Mouse (Mus musculus): ENCODE measurements around the gene Pygb.

The Pygb gene

DNA sequence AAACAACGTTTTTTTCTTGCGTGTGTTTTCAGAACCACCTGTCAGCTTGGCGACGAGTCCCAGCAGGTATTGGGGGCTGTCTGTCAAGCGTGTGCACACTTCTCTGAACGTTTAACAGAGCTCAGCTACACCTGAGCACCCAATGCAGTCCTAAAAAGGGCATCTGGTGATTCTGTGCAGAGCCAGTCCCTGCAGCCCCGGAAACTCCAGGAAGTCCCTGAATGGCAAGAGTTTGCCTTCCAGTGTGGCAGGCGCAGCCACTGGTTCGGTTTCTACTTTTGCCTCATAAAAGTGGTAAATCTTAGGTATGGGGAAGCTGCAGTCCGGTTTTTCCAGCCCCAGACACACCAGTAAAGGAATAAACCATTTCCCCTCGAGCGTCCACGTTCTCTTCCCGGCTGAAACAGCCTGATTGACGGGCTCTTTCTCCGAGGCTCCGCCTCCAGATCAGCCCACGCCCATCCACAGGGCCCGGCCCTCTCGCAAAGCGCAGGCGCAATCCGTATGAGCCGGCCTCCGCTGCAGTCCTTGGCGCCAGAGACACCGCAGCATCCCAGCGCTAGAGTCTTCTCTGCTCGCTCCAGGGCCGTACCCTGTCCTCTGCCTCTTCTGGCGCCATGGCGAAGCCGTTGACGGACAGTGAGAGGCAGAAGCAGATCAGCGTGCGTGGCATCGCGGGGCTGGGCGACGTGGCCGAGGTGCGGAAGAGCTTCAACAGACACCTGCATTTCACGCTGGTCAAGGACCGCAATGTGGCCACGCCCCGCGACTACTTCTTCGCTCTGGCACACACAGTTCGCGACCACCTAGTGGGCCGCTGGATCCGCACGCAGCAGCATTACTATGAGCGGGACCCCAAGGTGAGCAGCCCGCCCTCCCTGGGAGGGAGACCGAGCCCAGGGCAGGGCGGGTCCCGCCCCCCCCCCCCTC is at the start of gene Pygb:
Gene Pygb, plus strand, starts transcription at position 485 of the 930 bp plus-strand sequence.
- peak; percentile 93 for DNase-seq (ENCODE audit: low read depth, low spot score)

DNA sequence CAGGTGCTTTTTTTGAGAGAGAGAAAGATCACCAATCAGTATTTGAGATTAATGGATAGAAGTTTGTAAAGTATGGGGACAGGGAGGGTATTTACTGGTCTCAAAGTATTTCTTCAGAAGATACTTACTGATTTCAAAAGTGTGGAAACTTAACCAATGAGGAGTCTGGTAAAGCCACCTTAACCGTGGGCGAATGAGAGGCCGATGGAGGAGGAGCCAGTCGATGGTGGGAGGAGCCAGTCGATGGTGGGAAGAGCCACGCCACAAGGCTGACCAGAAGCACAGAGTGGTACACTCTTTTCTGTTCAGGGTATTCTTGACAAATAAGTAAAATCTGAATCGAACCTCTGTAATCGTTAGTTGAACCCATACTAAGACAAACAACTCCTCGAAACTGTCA is 48.7 kb upstream of the Pygb start:
- DNase-seq (ENCODE audit: low read depth, low spot score) = no peak

DNA sequence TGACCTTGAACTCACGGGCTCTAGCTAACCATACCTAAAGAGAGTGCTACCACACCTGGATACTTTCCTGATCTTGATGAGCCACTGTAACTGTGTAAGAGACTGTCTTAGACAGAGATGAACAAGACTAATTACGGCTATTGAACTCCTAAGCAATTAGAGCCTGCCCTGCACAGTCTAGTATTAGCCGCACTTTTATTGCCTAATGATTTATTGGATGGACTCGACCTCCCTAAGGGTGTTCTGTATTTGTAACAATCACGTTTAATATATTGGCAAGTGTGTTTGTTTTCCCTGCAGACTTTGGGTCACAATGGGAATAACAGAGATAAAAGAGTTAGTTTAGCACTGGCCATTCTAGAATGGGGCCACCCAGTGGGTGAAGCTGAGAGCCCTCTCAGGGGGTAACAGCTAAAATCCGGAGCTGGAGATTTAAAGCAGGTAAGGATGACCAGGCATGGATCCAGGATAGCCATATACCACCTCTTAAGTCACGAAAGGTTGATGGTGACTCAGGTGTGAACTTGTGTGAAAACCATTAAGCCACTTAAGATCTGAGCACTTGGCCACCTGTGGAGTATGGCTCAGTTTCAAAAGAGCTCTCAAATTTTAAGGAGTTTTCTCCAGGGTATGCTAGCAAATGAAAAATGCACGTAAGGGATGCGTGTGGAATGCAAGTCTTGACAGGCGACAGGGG is 46.2 kb upstream of the Pygb start:
- DNase-seq (ENCODE audit: low read depth, low spot score) = no peak

DNA sequence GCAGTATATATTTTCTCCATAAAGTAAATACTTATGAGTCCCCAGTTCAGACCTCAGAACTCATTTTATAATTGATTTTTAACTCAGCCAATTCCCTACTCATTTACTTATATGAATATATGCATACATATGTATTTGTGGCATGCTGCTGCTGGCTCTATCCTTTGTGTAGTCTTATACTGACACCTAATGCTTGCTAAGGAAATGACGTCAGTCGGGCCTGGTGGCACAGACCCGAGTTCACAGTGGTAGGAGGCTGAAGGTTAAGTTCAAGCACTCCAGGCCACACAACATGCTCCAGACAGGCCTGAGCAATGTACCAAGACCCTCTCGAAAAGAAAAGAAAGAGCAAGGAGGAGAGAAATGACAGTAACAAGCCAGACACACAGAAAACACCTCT is 45.1 kb upstream of the Pygb start:
- DNase-seq (ENCODE audit: low read depth, low spot score) = peak; percentile 7

DNA sequence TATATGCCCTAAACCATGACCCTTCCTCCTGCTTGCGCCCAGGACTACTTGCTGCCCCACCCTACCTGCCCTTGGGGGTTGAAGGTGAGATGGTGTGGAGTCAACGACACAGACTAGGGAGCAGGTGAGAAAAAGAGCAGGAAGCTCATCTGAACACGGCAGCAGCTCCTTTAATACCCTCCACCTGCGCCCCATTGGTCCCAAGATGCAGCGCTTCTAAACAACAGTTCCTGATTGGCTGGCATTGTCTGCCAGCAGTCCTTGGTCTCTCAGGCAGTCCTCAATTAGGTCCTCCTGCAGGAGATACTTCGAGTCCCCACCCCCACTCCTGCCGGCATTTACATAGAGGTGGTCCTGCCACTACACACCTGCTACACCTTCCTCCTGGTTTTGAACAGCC is 41.5 kb upstream of the Pygb start:
- DNase-seq (ENCODE audit: low read depth, low spot score) = no peak

DNA sequence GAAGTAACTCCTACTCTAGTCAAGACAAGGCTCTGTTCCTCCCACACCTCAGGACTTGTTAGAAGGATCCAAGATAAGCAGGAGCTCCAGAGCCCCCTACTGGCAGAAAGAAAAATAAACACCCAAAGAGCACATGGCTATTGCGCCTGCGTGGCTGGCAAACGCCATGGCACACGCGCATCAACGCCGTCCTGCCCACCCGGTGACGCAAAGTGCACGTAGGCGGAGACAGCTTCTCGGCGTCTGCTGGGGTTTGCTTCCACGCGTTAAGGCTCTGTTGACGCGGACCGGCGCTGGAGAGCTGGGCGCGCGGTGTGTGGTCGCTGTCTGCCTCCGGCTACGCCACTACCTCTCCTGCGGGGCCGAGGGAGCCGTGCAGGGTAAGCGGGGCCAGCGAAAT is 37.7 kb upstream of the Pygb start, which contains the start of gene Entpd6:
Gene Entpd6, plus strand, starts transcription at position 189 of the 400 bp plus-strand sequence.
- peak; percentile 97 for DNase-seq (ENCODE audit: low read depth, low spot score)

DNA sequence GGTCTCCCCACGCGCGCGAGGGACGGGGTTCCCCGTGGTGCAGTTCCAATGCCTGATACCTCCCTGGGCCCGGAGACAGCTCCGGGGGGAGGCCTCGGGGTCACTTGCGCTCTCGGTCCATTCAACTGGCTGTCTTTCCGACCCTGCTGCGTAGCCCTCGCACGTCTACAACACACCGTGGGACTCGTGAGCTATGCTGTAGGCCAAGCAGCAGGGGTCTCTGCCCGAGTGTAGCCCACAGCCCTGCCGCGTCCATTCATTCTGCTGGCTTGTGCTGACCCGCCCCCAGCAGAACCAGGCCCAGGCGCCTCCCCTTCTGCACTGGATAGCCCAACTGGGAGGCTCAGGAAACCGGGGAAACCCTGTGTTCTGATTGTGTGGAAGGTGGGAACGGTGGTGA is 37.3 kb upstream of the Pygb start:
- peak; percentile 41 for DNase-seq (ENCODE audit: low read depth, low spot score)

DNA sequence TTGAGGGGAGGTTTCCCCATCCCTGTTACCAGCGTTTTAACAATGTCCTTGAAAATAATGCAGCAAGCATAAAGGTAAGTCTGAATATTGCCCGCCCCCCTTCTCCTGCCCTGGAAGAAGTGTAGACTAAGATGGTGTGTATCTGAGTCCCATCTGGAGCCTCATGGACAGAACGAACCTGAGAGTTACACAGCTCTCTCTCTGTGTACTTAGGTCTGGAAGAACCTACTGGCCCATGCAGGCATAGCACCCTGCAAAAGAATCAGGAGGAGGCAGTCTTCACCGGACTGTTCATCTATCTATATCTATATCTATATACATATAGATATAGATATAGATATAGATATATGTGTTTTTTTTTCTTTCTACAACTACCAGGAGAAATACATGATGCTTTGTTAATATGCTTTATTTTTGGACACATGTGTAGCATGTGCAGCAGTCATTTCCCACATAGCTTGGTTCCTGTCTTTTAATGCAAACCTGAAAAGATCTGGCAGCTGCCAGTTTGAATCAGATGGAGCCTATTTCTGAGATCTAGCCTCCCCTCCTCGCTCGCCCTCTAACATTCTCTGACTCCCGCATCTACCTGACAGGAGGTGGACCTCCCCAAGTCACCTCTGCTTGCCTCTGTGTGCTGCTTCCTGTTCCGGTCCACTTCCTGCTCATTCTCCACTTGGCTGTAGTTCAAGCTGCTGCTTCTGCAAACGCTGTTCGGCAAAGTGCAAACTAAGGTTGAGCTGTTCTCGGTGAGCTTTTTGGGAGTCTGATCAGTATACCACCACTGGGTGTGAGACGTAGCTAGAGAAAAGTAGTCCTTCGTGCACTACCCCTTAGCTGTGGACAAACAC is 36.2 kb upstream of the Pygb start:
- peak; percentile 19 for DNase-seq (ENCODE audit: low read depth, low spot score)

DNA sequence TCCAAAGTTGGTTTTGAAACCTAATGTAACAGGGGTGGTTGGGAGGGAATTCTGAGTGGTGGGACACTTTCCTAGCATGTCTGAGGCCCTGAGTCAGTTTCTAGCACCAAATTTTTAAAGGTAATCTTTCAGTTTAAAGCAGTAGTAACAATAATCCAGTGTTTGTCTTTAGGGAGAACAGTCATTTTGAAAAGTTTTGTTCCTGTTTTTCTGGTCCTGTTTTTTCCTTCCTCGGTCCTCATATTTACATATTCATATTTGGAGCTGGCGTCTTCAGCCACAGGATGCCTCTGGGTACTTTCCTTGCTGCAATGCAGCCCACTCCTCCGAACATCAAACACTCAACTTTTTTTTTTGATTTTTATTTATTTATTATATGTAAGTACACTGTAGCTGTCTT is 31.5 kb upstream of the Pygb start:
- no peak for DNase-seq (ENCODE audit: low read depth, low spot score)

DNA sequence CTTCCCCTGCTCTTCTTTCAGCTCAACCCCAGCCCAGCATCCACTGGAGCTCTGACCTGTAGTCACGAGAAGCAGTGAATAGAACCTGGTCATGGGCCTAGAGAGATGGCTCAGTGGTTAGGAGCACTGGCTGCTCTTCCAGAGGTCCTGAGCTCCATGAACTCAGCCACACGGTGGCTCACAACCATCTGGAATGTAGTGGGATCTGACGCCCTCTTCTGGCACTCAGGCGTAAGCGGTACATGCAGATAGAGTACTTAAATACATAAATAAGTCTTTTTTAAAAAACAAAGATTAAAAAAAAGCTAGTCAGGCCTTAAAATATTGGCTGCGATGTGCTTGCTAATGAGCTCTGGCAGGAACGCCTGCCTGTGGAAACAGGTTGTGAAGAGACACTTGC is 25.1 kb upstream of the Pygb start:
- DNase-seq (ENCODE audit: low read depth, low spot score) = no peak

DNA sequence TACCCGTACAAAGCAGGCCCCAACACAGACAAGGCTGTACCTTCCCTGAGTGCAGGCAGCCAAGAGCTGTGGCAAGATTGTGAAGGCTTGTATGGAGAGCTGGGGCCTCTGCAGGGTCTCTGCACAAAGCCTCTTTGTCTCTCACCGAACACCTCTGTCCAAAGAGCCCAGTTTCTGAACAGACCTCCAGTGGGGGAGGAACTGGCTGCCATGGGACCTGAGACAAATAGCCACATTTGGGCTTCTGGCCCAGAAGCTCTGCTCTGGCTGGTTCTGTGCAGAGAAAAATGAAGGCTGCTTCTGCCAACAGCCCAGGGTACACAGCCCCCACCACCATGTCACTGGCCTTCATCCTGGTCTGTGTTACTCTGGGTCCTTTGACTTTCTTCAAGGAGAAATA is 20.9 kb upstream of the Pygb start:
- DNase-seq (ENCODE audit: low read depth, low spot score) = no peak

DNA sequence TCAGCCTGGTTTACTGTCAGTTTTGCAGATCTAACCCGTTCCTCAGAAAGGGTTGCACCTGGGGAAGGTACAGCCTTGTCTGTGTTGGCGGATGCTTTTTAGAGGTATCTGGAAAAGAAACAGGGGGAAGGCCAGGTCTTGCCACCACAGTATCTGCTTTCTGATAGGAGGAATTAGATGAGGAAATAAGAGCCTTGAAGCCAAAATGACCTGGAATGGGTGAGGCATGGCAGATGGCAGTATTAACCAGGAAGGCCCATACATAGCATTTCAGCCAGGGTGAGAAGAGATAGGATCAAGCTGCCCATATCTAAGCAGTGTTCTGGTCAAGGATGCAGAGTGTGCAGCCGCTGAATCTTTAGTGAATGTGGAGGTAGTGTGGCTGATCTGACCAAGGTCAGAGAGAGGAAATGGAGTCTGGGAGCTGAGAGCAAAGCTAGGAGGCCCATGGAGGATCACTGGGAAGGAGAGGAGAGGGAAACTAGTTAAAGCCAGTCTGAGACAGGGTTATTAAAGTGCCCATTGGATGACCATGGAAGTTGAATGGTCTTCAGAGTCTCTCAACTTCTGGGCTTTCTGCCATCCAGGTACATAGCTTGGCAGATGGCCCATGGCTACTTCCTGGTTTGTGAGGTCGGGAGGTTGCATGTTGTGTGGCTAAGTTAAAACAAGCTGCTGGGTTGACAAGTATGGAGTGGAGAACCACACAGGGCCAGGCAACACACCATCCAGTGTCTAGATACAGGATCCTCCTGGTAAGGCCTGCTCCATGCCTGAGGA is 20.3 kb upstream of the Pygb start:
- no peak for DNase-seq (ENCODE audit: low read depth, low spot score)

DNA sequence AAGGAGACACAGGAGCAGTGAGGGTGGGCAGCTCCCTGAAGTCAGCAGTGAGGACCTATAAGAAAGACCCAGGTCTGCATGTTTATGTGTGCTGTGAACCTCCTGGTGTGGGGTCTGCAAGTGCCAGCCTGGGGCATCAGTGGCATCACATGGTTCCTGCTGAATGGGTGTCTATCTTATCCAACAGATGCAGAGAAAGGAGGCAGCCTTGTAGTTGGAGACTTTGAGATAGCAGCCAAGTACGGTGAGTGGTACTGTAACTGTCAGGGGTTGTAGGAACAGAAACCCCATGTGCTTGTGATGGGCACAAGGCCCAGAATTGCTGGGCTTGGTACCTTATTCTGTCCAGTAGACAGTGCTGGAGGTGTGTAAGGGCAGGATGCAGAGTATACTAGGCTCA is 17.9 kb upstream of the Pygb start:
- no peak for DNase-seq (ENCODE audit: low read depth, low spot score)

DNA sequence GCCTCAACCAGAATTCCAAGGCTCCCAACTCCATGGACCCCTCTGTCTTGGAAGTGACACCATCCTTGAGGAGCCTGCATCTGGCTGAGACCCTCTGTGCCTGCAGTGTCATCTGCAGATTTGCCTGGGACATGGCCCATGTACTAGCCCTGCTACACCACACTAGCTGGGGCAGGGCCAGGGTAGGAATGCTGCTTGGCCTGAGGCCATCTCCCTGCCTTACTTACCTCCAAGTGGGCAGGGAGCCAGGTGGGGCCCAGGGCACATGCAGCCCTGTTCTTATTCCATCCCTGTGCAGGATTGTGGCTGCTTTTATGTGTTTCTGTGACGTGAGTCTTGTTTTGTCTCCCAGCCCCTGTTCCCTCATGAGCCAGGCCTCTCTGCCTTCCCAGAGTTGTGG is 15.8 kb upstream of the Pygb start:
- DNase-seq (ENCODE audit: low read depth, low spot score) = no peak

DNA sequence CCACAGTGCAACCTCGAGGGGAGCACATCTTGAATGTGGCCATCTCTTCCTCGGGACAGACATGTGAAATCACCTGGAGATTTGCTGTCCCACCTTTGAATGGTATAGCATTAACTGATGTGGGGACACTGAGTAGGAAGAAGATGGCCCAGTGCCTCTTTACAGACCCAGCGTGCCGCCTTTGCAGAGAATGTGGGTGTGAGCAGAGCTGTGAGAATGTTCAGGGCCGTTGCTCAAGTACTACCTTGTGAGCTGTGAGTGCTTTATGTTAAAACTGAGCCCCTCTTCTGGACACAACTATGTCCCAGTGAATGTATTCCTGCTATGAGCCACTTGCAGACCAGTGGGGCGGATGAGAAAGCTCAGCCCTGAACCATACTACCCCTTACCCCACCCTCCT is 15.4 kb upstream of the Pygb start:
- no peak for DNase-seq (ENCODE audit: low read depth, low spot score)

DNA sequence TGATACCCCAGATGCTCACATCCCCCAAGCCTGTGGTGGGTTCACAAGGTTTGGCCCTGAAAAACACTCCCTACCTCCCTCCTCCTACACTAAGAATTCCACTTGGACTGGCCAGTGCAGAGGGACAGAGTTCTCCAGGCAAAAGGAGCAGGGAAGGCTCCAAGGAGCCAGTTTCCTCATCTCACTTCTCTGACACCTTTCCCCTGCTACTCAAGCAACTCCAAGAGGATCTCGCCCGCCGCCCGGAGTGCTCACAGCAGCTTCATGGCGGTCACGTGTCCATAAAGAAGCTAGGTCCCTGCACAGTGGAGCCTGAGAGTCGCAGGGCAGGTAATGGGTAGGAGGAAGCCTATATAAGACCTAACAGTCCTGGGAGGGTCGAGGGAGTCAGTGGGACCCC is 14.5 kb upstream of the Pygb start:
- no peak for DNase-seq (ENCODE audit: low read depth, low spot score)

DNA sequence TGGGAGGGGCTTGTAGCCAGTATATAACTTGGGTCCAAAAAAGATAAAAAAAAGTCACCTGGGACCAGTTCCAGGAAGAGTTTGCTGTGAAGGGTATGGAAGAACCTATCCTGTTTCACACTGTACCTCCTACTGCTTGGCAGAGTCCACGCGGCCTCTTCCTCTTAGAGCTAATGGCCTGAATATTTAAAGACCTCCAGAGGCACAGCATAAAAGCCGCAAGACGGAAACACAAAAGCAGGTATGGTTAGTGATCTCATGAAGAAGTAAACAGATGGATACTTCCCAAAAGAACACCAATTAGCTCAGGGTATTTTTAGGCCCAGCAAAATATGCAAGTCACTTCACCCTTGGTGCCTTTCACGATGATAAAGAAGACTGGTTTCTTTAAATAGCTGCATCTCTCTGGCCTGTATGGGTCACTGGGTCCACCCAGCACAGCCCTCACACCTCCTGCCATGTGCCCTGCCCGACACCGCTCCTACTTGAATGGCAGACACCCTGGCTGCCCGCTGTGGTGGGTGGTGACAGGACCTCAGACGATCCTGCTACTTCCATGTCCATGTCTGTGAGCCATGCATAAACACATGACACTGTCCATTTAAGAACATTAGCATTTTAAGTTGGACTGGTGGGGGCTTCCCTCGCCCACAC is 13.9 kb upstream of the Pygb start:
- no peak for DNase-seq (ENCODE audit: low read depth, low spot score)

DNA sequence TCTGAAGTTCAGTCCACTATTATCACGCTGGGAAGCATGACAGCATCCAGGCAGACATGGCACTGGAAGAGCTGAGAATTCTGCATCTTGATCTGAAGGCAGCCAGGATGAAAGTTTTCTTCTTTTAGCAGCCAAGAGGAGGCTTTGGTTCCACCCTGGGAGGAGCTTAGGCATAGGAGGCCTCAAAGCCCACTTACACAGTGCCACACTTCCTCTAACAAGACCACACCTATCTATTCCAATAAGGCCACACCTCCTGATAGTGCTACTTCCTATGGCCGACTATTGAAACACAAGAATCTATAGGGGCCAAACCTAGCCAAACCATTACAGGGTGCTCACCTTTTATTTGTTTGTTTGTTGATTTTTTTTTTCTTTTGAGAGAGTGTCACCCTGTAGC is 3.7 kb upstream of the Pygb start:
- DNase-seq (ENCODE audit: low read depth, low spot score) = no peak

DNA sequence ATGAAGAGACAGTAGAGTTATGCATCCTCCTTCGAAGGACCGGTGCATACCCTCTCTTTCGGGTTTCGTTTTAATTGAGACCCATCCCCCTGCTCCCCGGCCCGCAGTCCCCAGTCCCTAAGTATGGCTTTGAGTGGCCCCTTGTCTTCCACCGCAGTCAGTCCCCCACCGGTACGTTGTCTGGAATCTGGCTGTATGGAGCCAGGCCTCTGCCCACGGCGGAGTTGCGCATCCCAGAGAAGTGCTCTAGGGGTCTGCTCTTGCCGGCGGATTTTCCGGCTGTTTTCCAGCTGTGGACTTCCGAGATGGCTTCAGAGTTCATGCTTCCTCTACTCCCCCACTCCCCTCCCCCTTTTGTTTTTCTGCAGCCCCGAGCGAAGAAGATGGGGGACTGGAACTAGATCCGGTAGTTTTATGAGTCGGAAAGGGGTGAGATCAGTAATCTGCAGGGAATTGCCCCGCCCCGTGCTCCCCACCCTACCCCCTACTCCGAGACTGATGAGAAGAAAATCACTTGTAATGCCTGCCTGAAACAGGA is 768 bp downstream of the Pygb start:
- DNase-seq (ENCODE audit: low read depth, low spot score) = peak; percentile 42

DNA sequence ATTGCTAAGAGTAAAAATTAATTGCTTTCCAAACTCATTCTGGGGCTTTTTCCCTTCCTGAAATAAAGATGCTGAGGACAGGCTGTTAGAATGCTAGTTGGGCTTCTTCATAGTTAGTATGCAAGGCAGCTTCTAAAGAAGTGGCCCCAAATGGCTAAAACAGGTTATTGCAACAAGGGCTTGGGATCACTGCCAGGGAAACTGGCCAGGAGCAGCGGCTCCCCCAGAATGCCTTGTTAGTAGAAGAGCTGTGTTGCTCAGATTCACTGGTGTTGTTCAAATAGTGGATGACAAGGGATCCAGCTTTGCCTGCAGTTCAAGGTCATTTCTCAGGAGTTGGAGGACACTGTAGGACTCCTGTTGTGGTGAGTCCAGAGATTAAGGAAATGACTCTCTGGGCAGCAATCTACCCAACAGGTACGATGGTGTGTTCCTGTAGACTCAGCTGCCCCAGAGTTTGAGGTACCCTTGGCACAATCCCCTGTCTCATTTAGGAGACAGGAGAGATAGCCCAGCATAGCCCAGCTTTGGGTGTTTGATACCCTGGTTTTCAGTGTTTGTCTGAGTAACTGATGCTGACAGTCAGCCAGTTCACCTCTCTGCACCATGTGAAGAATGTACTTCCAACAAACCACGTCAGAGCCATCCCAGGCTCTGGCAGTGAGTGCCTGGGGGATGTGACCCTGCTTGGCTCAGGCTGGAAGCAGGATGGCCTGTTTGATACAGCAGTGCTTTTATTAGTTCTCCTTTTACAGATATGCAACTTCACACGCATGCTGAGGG is 2.4 kb downstream of the Pygb start:
- no peak for DNase-seq (ENCODE audit: low read depth, low spot score)

Measured in mesoderm, embryonic 11.5 days (tissue).